Mouse (Mus musculus) left cerebral cortex, postnatal 36 days (tissue): ENCODE data around the gene Trabd. TPM values are rescaled to one million over a fixed set of nuclear protein-coding genes. Genes with fewer than 3 reads are reported as not detected.

Source experiments
- DNase-seq, 2 experiments: peaks; one replicate each; pipeline ENCODE4 v3.0.0; 2021 to 2022; ENCODE audit warnings: low spot score in 2 of 2, mixed read lengths in 1 of 2
- intact Hi-C: fragments of 180-260 bp; cut with DNase I; formaldehyde crosslinking; loops from one replicate; pipeline ENCODE4 v1.15.1; 2025
- total RNA-seq, 2 experiments: library from RNA; stranded (reverse); gene quantifications; 2 replicates each; pipeline ENCODE4 v1.2.3; 2021

Gene Trabd
- total RNA-seq, 2 experiments from 2014 or later = 16.8 to 19.5 TPM

GRCm38 (mm10) chr15:89118007-89118406 is 43.1 kb downstream of the Trabd start:
- no peak for DNase-seq
- intact Hi-C loops = no loop called here

GRCm38 (mm10) chr15:89122649-89123366 is 47.9 kb downstream of the Trabd start, which contains the start of gene Tubgcp6:
Gene Tubgcp6 (minus strand): TSS chr15:89123112.
- intact Hi-C loops = loop anchor here (2.0 to 5.0 kb wide), 2 partner anchors 44 to 74 kb away; partner anchors contain the start of gene Dennd6b
- DNase-seq = peak; percentile 96

- DNase-seq = peak in 1 of 2 experiments; percentile 64
- intact Hi-C loops = loop anchor here (2.0 to 5.0 kb wide), 2 partner anchors 44 to 73 kb away; partner anchors contain the start of gene Dennd6b
These were observed 48.7 kb downstream of the Trabd start for GRCm38 (mm10) chr15:89123595-89123994.

GRCm38 (mm10) chr15:89124312-89124711 is 49.4 kb downstream of the Trabd start:
- DNase-seq = no peak
- intact Hi-C loops = loop anchor here (5.0 kb wide), 1 partner anchor 43 kb away; no protein-coding TSS in a partner anchor

GRCm38 (mm10) chr15:89125351-89125750 is 50.4 kb downstream of the Trabd start:
- intact Hi-C loops = loop anchor here (5.0 kb wide), 1 partner anchor 87 kb away; the partner anchor contains the start of gene Ppp6r2
- DNase-seq = no peak

GRCm38 (mm10) chr15:89126622-89127021 is 51.7 kb downstream of the Trabd start:
- DNase-seq = no peak
- intact Hi-C loops = loop anchor here (5.0 kb wide), 1 partner anchor 86 kb away; the partner anchor contains the start of gene Ppp6r2

GRCm38 (mm10) chr15:89127364-89127940 is 52.5 kb downstream of the Trabd start:
- intact Hi-C loops = loop anchor here (5.0 kb wide), 1 partner anchor 85 kb away; the partner anchor contains the start of gene Ppp6r2
- DNase-seq = no peak

- DNase-seq = peak; percentile 80 to 84
- intact Hi-C loops = loop anchor here (5.0 kb wide), 1 partner anchor 84 kb away; the partner anchor contains the start of gene Ppp6r2
These were observed 53.7 kb downstream of the Trabd start, which contains the start of gene Hdac10 for GRCm38 (mm10) chr15:89128382-89129350. Gene Hdac10 (minus strand): TSS chr15:89128700.

- intact Hi-C loops = no loop called here
- no peak for DNase-seq
These were observed 55.3 kb downstream of the Trabd start for GRCm38 (mm10) chr15:89130245-89130644.

- no peak for DNase-seq
- intact Hi-C loops = no loop called here
These were observed 56.4 kb downstream of the Trabd start for GRCm38 (mm10) chr15:89131316-89131715.

Other genes starting within 250 kb of the Trabd start
- gene Pim3, start 212.9 kb upstream of the Trabd start, total RNA-seq = 10 to 100 TPM; 35.0 to 51.0 TPM
- 1 to 10 TPM; 1.1 to 2.1 TPM for gene Ttll8, start 120.7 kb upstream of the Trabd start, total RNA-seq
- gene Mlc1, start 96.1 kb upstream of the Trabd start, total RNA-seq = 100 to 1,000 TPM in 1 of 2 experiments, 10 to 100 TPM in 1; 99.9 to 111 TPM
- not detected for gene Mov10l1, start 92.2 kb upstream of the Trabd start, total RNA-seq
- gene Panx2, start 15.4 kb upstream of the Trabd start, total RNA-seq = 100 to 1,000 TPM; 100 to 103 TPM
- gene Selenoo, start 14.0 kb downstream of the Trabd start, total RNA-seq = 10 to 100 TPM; 22.6 to 23.1 TPM
- gene Tubgcp6, start 48.0 kb downstream of the Trabd start, total RNA-seq = 10 to 100 TPM; 29.6 to 30.6 TPM
- gene Hdac10, start 53.6 kb downstream of the Trabd start, total RNA-seq = 10 to 100 TPM; 12.8 to 16.8 TPM
- gene Mapk12, start 65.6 kb downstream of the Trabd start, total RNA-seq = 10 to 100 TPM in 1 of 2 experiments, 1 to 10 TPM in 1; 6.1 to 11.1 TPM
- gene Mapk11, start 74.5 kb downstream of the Trabd start, total RNA-seq = 10 to 100 TPM; 45.3 to 54.5 TPM
- 10 to 100 TPM; 42.2 to 54.0 TPM for gene Plxnb2, start 105.7 kb downstream of the Trabd start, total RNA-seq
- gene Dennd6b, start 121.4 kb downstream of the Trabd start, total RNA-seq = 10 to 100 TPM; 39.9 to 52.2 TPM
- gene Ppp6r2, start 136.4 kb downstream of the Trabd start, total RNA-seq = 100 to 1,000 TPM; 162 to 167 TPM
- gene Sbf1, start 240.2 kb downstream of the Trabd start, total RNA-seq = 100 to 1,000 TPM; 241 to 247 TPM
- gene Adm2, start 247.6 kb downstream of the Trabd start, total RNA-seq = not detected